Mouse (Mus musculus) heart, postnatal 14 days (tissue): ENCODE data around the gene Exoc6. TPM values are rescaled to one million over a fixed set of nuclear protein-coding genes. Genes with fewer than 3 reads are reported as not detected.
"Not testable (repeated sequence)": the region's sequence is repeated elsewhere in the genome, so short reads cannot be mapped to it uniquely, and the experiment has no call there.

Experiments used
- DNase-seq, 2 experiments: peaks; one replicate each; pipeline ENCODE4 v3.0.0; 2021 to 2022
- intact Hi-C: fragments of 180-260 bp; cut with DNase I; formaldehyde crosslinking; loops from one replicate; pipeline ENCODE4 v1.15.1; 2025
- long read RNA-seq, 2 experiments: library from polyadenylated mRNA; stranded (forward); transcript quantifications; one replicate each; pipeline ENCODE4 v2.0.0; 2021
- total RNA-seq, 2 experiments: library from RNA; stranded (reverse); gene quantifications; 2 replicates each; pipeline ENCODE4 v1.2.3; 2021

Gene Exoc6
- 10 to 100 TPM; 27.5 to 29.7 TPM for total RNA-seq
- long read RNA-seq, experiment 1, transcript Exoc6-201 (22 exons, 3,543 nt): major isoform, 57 of 64 reads
- long read RNA-seq, experiment 1, partial matches to known transcripts: 2 of 64 reads
- long read RNA-seq, experiment 1, other reads (novel, unspliced or antisense): 5 of 64 reads
- long read RNA-seq, experiment 2, transcript Exoc6-201 (22 exons, 3,543 nt): major isoform, 54 of 63 reads
- long read RNA-seq, experiment 2, partial matches to known transcripts: 3 of 63 reads
- long read RNA-seq, experiment 2, other reads (novel, unspliced or antisense): 6 of 63 reads

DNA sequence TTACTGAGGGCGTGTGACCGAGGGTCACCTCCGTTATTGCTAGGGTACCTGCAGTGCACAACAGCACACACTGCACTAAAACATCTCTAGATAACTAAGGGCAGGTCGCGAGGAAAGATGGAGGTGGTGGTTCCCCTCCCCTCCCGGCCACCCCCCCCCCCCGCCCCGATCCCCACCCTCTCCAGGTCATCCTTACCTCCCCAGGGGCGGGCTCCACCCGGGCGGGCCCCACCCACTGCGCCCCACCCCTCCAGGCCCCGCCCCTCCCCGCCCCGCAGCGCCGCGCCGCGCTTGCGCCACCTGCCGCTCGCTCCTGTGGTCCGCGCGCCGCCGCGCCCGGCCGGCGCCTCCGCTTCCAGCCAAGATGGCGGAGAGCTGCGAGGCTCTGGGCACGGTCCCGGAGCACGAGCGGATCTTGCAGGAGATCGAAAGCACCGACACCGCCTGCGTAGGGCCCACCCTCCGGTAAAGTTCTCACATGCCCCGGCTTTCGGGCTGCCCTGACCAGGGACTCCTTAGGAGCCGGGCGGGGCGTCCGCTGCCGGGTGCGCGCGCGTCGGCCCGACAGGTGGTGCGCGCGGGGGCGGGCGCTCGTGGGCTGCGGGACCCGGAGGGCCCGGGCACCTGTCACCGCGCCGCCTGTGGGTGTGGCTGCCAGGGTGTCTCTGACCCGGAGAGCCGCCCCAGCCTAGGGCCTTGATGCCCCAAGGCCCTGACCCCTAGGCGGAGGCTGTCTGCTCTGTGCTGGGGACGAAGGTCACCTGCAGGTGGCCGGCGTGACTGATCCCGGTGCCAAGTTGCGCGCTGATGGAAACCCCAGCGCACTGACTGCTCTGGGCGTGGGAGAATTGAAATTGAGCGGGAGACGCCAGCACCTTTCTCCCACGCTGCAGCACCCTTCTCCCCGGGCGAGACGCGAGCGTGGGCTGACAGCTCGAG is at the start of gene Exoc6:
TSS of gene Exoc6 (plus strand) at position 318 of the 939 bp plus-strand sequence.
- intact Hi-C loops: no loop called here
- DNase-seq: peak; percentile 82 to 86

DNA sequence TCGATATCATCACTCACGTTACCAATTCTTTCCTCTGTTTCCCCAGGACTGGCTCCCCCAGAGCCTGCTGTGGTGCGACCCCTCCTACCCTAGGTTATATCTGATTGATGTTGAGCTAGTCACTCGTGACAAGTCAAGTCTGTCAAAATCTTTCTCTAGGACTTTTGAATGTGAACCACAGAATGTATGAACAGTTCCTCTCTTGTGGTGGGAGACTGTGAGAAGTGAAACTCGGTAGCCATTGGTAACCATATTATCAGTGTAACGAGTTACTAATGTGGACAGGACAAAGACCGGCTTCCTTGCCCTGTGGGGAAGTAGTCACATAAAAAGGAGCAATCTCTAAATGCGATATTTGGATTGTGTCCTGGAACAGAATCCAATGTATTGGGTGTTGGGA is 47.2 kb upstream of the Exoc6 start:
- DNase-seq: no peak
- intact Hi-C loops: no loop called here

DNA sequence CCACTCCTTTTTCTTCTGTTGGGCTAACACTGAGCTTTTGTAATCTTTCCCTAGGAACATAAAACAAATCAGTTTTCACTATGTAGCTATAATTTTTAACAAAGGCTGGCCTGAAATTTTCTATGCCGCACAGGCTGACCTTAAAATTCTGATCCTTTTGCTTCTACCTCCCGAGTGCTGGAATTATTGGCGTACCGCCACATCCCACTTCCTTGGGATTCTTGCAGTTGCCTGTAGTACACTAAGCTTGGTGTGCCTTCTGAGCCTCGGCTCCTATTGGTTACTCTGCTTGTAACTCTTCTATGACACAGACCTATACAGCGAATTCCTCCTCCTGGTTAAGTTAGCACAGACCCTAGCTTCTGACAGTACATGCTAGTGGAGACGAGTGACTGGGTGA is 44.2 kb upstream of the Exoc6 start:
- intact Hi-C loops: no loop called here
- peak in 1 of 2 experiments; percentile 17 for DNase-seq

DNA sequence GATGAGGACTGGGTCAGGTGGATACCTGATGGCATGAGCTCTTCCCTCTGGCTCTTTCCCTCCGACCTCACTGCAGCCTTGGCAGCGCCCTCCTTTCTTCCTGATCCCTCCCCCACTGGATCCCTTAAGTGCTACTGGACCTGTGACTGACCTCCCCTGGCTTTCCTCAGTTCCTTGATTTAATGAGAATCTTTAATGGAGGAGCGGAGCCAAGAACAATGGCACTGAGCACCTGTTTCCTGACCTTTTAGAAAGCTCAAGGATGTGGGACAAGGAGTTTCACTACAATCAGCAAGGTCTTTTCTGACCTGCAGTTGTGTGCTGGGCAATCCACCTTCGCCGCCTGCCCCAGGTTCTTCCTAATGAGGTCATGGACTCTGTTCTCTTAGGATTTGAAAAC is 43.6 kb upstream of the Exoc6 start:
- intact Hi-C loops: no loop called here
- DNase-seq: no peak

DNA sequence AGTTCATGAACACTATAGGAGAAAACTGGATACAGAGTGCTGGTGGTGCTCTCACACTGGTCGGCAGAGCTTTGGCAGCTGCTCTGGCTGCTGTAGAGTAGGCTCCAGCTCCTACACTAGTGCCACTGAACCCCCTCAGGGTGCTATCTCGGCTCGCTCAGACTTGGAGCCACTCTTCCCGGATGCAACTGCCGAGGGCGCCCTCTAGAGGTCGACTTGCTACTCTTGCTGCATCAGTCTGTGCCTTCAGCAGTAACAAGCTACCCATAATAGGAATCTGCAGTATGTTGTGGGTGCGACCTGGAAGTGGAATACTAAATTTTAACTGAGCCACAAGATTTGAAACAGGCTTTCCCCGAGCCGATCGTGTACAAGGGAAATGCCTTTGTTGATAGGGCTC is 40.5 kb upstream of the Exoc6 start:
- intact Hi-C loops: loop anchor here (2.0 kb wide), 2 partner anchors 81 to 89 kb away; no protein-coding TSS in a partner anchor
- DNase-seq: peak; percentile 82 to 87

DNA sequence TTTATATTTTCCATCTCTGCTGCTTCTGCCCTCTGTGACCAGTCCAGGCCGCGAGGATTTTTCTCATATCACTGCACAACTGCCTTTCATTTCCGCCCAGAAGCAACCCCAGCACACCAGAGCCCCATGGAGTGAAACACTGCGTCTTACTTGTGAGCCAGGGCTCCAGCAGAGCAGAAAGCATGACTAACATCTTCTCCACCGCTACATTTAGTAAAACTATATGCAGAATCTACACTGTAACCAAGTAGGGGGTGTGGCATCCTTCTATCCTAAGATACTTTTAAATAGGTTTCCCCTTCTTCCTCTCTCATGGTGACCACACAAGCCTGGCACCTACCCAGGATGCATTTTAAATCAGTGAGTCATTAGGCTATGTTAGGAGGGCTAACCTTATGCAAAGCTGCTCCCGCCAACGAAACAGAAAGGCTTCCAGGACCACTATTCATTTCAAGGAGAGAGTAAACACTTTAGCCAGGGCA is 35.4 kb upstream of the Exoc6 start:
- DNase-seq: no peak
- intact Hi-C loops: no loop called here

DNA sequence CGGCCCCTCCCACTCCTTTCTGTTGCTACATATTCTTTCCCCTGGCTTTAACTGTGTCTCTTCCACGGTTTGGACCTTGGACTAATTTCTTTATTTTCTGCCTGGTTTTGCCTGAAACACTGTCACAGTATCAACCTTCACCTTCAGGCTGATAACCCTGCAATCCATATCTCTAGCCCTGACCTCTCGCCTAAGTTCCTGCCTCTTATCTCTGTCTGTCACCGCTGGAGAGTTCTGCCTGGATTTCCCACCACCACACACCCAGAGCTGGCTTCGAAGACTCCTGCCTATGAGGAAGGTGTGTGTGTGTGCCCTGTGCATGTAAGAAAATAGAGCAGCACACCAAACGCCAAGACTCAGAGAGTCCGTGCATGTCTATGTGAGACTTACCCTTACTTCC is 32.8 kb upstream of the Exoc6 start:
- intact Hi-C loops: no loop called here
- DNase-seq: no peak

DNA sequence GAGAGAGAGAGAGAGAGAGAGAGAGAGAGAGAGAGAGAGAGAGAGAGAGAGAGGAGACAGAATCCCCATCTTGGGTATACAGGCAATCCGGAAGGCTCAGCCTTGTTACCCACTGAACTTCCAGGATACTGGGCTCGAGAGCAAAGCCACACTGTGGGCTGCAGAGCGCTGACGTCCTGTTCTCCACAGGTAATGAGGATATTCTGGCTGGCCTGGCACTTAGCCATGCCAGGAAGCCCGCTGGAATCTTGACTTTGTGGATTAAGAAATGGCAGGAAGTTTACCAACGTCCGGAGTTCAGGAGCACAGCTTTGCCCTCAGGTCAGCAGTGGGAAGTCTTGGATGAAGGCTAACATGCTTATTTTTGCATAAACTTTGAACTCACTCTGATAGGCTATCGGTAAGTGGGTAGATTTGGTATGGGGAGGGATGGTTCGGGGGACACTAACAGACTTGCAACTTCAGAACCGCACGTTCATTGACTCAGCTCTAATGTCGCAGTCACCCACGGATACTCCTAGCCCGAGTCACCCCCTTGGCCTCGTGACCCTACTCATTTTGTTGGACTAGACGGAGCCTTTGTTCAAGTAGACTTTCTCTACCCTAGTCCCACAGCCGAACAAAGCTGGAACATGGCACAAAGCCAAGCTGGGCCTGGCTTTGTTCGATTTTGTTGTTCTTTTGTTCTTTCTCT is 29.3 kb upstream of the Exoc6 start:
- intact Hi-C loops: no loop called here
- DNase-seq: no peak

DNA sequence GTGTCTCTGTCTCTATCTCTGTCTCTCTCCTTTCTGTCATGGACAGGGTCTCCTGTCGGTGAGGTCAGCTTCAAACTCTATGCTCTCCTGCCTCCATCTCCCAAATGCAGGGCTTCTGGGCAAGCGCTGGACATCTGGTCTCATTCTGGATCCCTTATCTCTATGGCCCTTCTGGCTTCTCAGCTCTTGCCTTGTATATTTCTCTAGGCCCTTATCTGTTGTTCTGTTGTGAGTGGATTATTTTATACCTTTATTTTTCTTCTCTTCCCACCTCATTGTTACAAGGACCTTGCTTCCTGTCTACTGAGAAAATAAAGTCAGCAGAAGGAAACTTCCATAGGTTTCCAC is 28.8 kb upstream of the Exoc6 start:
- intact Hi-C loops: no loop called here
- no peak for DNase-seq

DNA sequence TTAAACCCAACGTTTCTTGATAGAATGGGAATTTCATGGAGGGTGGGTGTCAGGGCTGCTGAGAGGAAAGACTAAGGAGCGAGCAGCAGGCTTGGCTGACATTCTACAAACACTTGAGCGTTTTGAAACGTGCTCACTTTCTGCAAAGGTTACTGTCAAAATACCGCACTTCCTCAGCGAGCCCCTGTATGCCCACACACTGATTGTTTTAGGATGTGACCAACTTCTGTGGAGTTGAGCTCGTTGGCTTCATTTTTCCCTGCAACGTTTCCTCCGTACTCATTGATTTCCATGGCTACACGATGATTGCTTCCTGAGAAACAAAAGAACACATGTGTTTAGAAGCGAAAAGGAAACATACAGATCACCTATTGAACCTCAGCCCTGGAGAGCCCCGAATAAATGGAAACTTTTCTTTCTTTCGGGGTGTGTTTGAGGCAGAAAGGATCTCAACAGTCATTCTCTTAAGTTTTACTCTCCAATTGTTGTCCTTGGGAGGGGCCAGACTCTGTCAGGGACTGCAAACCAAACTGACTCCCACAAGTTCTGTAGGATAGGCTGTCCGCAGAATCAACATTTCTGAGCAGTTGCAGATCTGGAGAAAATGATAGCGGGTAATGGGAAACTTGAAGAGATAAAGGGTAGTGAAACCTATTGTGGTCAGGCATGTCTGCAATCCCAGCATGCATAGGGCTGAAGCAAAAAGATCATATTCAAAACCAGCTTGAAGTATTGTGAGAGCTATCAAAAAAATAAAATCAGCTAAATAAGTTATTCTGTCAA is 26.7 kb upstream of the Exoc6 start:
- intact Hi-C loops: no loop called here
- no peak for DNase-seq

DNA sequence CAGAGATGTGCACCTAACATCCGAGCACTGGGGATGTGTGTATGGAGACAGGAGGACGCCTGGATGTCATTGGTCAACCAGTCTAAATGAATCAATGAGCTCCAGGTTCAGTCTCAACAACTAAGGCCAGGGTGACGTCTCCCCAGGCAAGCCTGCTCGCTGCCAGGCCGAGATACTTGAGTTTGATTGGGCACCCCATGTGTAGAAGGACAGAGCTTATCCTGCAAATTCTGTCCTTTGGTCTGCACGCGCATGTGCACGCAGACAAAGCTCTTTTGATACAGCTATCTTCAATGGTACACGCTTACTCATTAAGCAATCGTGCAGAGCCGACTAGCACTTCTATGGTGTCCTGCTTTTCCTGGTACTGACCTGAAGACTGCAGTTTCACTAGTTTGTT is 24.3 kb upstream of the Exoc6 start:
- no peak for DNase-seq
- intact Hi-C loops: no loop called here

DNA sequence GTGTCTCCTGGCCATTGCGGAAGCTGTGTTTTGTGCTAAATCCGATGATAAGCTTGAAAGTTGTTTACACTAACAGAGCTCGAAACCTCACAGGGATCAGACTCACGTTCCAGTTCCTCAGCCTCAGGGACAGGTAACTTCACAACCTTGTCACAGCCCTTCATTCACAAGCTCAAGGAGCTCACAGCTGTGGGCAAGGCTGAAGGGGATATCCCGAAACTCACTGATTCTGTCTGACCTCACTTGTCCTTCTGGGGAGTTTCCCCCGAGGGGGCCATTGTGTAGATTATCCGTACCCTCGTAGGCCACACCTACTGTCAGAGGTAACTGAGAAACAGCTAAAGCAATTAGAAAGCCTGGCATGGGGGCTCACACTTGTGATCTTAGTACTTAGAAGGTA is 23.4 kb upstream of the Exoc6 start:
- no peak for DNase-seq
- intact Hi-C loops: no loop called here

DNA sequence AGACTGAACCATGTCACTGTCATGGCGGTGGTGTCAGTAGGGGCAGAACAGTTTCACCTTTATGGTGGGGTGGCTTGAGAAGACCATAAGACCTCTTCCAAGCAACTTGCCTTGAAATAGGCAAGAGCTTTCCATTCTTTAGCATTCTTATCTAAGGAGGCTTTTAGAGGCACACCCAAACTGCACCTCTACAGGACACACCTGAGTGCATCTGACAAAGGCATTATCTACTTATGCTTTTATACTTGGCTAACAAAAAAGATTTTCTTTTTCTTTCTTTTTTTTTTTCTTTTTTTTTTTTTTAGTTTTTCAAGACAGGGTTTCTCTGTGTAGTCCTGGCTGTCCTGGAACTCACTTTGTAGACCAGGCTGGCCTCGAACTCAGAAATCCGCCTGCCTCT is 22.5 kb upstream of the Exoc6 start:
- DNase-seq, intact Hi-C loops: not testable (repeated sequence)

DNA sequence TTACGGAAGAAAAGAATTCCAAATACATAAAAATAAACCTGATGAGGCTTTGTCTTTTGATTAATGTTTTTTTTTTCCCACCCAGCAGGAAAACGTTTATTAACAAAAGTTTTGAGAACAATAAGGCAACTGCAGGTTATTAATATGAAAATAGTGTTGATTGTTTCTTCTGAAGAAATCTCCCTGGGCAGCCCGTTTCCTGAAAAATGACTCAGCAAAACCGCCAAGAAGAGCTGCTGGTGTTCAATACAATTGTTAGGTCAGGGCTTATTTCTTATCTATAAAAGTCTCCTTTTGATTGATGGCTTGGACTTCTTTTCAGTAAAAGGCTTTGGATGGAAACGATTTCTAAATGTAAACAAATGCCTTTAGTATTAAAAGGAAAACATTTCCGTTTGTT is 21.6 kb upstream of the Exoc6 start:
- intact Hi-C loops: no loop called here
- no peak for DNase-seq

DNA sequence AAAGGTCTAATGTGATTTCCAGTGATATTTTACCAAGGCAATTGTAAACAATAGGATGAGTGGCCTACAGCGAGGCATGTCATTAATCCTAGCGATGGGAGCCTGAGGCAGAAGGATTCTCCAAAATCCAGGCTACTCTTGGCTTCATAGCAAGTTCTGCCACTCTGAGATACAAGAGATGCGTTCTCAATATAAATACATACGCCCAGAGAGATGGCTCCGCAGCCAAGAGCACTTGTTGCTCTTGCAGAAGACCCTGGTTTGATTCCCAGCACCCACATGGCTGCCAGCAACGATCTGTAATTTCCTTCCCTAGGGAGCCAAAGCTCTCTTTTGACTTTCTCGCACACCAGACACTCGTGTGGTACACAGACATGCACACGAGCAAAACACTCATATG is 20.9 kb upstream of the Exoc6 start:
- DNase-seq: no peak
- intact Hi-C loops: no loop called here

DNA sequence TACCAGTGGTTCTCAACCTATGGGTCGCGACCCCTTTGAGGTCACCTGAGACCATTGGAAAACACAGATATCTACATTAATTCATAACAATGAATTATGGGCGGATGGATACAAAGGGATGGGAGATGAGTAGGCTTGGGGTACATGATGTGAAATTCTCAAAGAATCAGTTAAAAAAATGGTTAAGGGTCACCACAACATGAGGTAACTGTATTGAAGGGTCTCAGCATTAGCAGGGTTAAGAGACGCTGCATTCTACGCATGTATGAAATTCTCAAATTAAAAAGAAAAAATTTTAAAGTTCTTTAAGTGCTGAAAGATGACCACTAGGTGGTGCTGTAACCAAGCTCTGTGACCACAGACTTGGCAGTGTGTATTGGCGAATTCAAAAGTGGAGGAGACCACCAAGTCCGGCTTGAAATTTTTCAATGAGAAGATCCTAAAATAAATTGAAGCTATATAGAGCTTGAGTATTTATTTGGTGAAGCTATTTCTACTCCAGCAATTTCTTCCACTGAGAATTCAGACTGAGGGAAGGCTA is 20.2 kb upstream of the Exoc6 start:
- intact Hi-C loops: loop anchor here (1.0 kb wide), 1 partner anchor 34 kb away; no protein-coding TSS in a partner anchor
- peak; percentile 29 to 63 for DNase-seq

DNA sequence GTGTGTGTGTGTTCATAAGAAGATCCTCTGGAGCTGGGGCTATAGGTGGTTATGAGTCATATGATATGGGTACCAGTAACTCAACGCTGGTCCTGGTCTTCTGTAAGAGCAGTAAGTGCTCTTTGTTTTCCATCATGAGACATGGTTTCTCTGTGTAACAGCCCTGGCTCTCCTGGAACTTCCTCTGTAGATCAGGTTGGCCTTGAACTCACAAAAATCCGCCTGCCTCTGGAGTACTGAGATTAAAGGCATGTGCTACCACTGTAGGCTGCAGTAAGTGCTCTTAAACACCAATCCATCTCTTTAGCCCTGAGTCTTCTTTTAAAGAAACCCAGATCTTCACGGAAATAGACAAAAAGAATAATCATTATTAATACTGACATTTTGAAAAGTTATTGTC is 19.6 kb upstream of the Exoc6 start:
- intact Hi-C loops: loop anchor here (1.0 kb wide), 1 partner anchor 34 kb away; no protein-coding TSS in a partner anchor
- DNase-seq: no peak

DNA sequence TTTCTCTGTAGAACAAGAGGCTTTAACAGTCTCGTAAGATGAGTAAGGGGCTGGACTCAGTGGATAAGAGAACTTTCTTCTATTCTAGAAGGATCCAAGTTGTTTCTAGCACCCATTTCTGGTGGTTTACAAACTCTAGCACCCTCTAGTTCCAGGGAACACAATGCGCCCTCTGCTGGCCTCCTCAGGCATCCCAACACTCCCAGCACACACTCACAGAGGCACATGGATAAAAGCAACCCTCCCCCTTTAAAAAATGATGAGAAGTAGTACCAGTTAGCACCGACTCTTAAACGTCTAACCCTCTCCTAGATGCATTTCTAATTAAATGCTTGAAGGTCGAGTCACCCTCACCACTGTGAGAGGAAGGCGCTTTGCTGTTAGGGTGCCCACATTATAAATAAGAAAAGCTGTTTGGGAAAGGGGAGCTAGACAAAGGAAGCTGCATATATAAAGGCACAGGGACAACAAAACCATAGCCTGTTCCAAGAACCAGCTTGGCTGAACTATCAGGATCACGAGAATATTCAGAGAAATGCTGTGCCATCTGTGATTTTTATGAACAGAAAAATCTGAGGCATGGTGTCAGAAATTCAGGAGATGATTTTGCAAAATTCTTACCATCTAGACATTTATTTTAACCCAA is 18.9 kb upstream of the Exoc6 start:
- no peak for DNase-seq
- intact Hi-C loops: no loop called here

DNA sequence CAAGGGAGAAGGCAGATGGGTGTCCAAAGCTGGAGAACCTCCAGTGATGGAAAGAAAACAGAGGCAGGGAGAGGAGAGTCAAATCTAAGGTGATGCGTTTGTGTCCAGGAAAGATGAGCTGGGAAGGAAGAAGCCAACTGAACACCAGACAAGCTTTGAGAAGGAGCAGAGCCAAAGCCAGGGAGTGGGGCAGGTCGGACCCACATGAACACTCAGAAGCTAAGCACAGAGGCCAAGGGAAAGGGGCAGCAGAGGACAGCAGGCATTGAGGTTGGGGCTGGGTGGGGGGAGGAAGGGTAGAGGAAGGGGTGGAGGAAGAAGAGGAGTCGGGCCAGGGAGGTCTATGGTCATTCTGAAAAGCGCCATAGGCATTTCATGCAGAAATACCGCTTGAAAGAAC is 17.0 kb upstream of the Exoc6 start:
- intact Hi-C loops: no loop called here
- DNase-seq: no peak
